Mouse (Mus musculus) frontal cortex, postnatal 25 days (tissue): ENCODE data around the gene Cers2.

Source experiments
- DNase-seq, 2 experiments: peaks; one replicate each; pipeline ENCODE4 v3.0.0; 2022; ENCODE audit warnings: low spot score in 2 of 2

Gene Cers2

GRCm38 (mm10) chr3:95314486-95315093 lies at the start of gene Cers2:
Gene Cers2, plus strand, starts transcription at chr3:95314791.
- DNase-seq = no peak

GRCm38 (mm10) chr3:95266052-95266451 lies 48.5 kb upstream of the Cers2 start:
- no peak for DNase-seq

GRCm38 (mm10) chr3:95267855-95268254 lies 46.7 kb upstream of the Cers2 start:
- no peak for DNase-seq

GRCm38 (mm10) chr3:95269789-95270188 lies 44.8 kb upstream of the Cers2 start:
- no peak for DNase-seq

GRCm38 (mm10) chr3:95270766-95271364 lies 43.7 kb upstream of the Cers2 start:
- DNase-seq = no peak

DNA sequence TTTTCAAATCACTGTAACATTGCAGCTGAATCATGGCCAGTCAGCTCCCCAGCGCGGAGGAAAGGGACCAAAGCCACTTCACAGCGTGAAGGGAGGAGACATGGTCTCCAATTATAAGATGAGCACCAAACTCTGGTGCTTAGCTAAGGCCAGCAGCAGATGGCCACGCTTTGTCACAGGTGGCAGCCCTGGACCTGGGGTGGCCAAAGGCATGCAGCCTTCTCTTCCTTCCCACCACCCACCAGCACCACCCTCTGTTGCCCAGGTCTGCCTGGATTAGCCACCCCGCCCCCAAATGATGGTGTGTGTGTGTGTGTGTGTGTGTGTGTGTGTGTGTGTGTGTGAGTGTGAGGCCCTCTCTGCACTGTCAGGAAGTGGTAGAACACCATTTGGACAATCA lies 41.1 kb upstream of the Cers2 start:
- no peak for DNase-seq

GRCm38 (mm10) chr3:95274453-95274852 lies 40.1 kb upstream of the Cers2 start:
- DNase-seq = no peak

GRCm38 (mm10) chr3:95275161-95275560 lies 39.4 kb upstream of the Cers2 start:
- DNase-seq = no peak

DNA sequence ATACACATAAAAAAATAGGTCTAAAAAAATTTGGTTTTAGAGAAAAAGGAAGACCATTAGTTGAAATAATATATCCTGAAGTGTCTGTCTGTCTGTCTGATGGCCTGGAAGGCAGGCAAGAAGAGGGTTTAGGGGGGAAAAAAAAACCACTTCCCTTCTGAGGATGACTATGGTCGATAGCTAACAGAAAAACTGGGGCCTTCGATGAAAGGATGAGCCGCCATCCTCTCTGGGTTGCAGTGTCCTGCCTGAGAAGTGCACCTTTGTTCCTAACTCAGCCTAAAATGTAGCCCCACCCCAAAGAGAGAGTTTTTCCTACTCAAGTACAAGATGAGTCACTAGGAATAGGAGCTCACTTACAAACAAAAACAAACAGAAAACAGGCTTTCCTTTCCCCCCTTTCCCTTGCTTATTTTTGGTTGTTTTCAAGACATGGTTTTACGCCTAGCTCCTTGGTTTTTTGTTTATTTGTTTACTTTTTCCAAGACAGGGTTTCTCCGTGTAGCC lies 38.1 kb upstream of the Cers2 start:
- DNase-seq = no peak

DNA sequence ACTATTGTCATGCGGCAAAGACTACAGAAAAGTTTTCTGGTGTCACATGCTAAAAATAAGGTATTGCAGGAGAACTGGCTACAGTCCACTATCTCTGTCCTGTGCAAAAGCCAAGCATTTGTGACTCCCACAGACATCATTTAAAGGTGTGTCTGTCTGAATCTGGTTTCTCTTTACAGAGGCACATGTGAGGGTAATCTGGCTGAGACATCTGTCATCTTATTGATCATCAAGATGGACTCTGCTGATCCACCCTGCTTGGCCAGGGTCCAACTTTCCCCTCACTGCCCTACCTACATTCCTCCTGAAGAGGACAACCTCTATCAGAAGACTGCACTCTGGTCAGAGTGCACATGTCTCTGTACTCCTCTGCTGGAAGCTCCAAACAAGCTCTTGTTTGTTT lies 37.4 kb upstream of the Cers2 start:
- no peak for DNase-seq

GRCm38 (mm10) chr3:95280747-95281146 lies 33.8 kb upstream of the Cers2 start:
- DNase-seq = no peak

DNA sequence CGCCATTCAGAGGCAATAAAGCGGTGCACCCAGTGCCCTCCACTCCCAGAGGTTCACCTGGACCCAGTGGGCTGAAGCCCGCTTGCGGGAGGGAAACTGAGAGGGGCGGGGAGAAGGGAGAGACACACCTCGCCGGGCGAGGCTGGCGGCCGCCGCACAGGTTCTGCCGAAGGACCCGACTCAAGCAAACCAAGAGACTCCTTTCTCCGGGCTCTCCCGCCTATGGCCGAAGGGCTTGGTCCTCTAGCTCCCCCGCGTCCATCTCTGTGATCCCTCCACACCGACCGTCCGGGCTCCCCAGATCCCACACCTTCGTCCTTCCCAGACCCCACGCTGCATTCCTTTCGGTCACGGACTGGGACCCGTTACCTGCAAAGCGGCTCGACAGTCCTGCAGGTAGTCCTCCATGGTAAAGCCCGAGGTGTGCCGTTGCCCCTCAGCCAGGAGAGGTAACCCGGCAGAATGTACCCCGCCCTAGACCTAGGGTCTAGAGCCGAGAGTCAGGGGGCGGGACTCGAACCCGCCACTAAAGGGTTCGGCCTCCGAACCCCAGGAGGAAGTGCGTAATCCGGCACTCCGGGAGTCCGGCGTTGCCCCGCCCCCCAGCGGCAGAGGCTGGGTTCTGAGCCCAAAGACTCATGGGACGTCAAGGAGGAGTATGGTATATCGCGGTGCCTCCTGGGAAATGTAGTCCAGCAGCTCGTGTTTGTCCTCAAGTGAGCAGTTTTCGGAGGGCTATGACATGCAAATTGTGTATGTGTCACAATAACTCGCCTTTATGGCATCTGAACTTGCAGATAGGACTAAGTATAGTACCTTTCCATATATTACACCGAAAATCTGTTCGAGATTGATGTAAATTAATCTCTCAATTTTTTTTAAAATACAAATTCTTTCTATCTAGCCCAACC lies 33.1 kb upstream of the Cers2 start, which contains the start of the genes Mindy1 and Prune1:
Mindy1 (plus strand) TSS at position 130 of the 911 bp plus-strand sequence.
Prune1 (minus strand) TSS at position 861 of the 911 bp plus-strand sequence.
- DNase-seq = peak; percentile 95 to 98

DNA sequence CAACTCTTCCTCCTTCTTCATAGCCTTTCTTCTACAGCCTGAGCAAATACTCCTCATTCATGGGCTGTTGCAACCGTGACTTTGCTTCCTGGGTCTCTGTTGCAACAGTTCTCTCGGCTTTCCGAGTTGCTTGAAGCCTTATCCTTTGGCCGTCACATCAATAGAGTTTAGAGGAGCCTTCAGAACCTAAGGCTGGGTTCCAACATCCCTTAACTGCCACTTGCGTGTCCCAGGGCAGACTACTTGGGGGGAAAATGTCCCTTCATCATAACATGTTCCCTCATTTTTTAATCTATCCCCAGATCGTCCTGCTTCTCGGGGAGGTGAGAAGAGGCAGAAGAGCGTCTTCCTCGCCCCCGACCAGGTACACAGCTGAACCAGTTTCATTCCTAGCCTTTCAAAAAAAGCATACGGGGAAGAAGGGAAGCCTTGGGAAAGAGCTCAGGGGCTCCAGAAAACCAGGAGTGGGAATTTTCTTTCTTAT lies 32.2 kb upstream of the Cers2 start:
- DNase-seq = no peak

- DNase-seq = peak; percentile 47 to 64
Measured at GRCm38 (mm10) chr3:95282865-95283588, 31.6 kb upstream of the Cers2 start.

DNA sequence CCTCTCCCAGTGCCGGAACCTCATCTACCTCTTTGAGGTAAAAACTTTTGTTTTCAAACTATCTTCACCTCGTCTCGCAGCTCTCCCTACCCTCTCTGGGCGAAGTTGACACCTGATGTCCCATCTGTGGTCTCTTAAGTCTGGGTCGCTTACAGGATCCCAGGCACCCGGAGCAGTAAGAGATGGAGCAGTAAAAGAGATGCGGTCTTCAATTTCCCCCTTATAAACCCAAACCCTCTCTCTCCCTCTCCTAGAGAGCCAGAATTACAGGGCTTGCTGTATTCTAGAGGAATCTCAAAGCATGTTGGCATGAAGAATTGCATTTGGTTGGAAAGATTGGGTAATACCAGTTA lies 31.0 kb upstream of the Cers2 start:
- no peak for DNase-seq

- no peak for DNase-seq
Measured at GRCm38 (mm10) chr3:95284062-95284461, 30.5 kb upstream of the Cers2 start.

GRCm38 (mm10) chr3:95284501-95285281 lies 29.9 kb upstream of the Cers2 start:
- DNase-seq = no peak

- DNase-seq = no peak
Measured at GRCm38 (mm10) chr3:95285390-95285789, 29.2 kb upstream of the Cers2 start.

DNA sequence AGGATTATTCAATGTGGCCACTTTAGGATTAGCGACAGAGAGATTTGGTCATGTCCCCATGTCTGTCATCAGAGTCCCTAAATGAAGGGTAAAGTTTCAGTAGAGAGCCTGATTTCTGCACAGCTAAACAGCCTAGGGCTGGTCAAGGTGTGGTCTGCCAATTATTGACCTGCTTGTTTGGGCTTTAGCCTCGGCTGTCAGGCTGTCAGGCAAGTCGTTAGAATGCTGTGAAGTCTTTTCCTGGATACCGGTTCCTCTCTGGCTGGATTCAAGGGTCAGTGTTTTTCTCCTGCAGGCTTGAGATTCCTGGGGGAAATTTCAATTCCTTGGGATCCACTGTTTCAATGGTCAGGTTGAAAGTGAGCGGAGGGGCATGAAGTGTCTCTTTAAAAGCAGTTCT lies 28.6 kb upstream of the Cers2 start:
- no peak for DNase-seq

DNA sequence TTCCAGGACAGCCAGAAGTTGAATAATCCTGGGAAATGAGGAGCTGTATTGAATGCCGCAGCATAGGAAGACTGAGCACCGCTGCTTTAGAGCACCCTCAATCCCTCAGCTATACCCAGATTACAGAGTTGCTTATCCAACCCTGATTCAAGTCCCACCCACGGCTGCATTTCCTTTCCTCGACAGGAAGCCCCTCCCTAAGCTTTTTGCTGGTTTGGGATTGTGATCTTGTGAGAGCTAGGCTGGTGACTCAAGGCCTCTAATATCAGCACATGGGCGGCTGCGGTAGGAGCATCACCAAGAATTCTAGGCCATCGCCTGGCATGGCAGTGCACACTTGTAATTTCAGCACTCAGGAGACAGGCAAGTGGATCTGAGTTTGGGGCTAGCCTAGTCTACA lies 28.1 kb upstream of the Cers2 start:
- DNase-seq = no peak

- DNase-seq = no peak
Measured at GRCm38 (mm10) chr3:95287541-95287940, 27.1 kb upstream of the Cers2 start.
